Mouse (Mus musculus): ENCODE results near the gene Sf3a2. TPM values are rescaled to one million over a fixed set of nuclear protein-coding genes. Genes with fewer than 3 reads are reported as not detected.

Gene Sf3a2
- polyA plus RNA-seq, 2 experiments: 80.6 to 102 TPM

GRCm38 (mm10) chr10:80829359-80830278, 31.6 kb downstream of the Sf3a2 start:
- DNase-seq (ENCODE audit: low spot score) (no peak), ATAC-seq (ENCODE audit: low FRiP score, low read depth) (no peak)
- WGBS: 77% methylated on average over 1 of the region's 1 CpGs
- H3K4me3 ChIP-seq (replicated peaks; ENCODE audit: low read length): no peak overlapping the region
- H3K9me3 ChIP-seq (ENCODE audit: control insufficient read depth, low read length): no peaks in the 10 kb centered on the region
- H3K4me2 ChIP-seq (replicated peaks; ENCODE audit: low read depth, low read length, severe bottlenecking): no peak overlapping the region
- peaks cover 24% of the 10 kb centered on the region for H3K36me3 ChIP-seq (ENCODE audit: control insufficient read depth, insufficient read depth, low read length)
- H3K27ac ChIP-seq (replicated peaks; ENCODE audit: low read depth, low read length): no peak overlapping the region
- no peak for TF ChIP-seq POLR2A (IDR thresholded peaks at IDR 0.05; ENCODE audit: borderline replicate concordance, extremely low read depth, insufficient read depth, insufficient read length)
- peaks cover 9% of the 10 kb centered on the region for H3K4me1 ChIP-seq (ENCODE audit: control insufficient read depth, insufficient read depth, low read length)
- H3K9ac ChIP-seq (ENCODE audit: low read depth, low read length, severe bottlenecking): no peak overlapping the region
- H3K27me3 ChIP-seq (ENCODE audit: control insufficient read depth, insufficient read depth, low read length): peaks cover 11% of the 10 kb centered on the region

GRCm38 (mm10) chr10:80831136-80831535, 33.1 kb downstream of the Sf3a2 start:
- 5% methylated on average over 9 of the region's 9 CpGs for WGBS
- Histone ChIP-seq H3K27me3 (ENCODE audit: control insufficient read depth, insufficient read depth, low read length) (peaks cover 26% of the 10 kb centered on the region), H3K4me1 (ENCODE audit: control insufficient read depth, insufficient read depth, low read length) (peaks cover 5% of the 10 kb centered on the region), H3K4me2 (replicated peaks; ENCODE audit: low read depth, low read length, severe bottlenecking) (no peak overlapping the region), H3K36me3 (ENCODE audit: control insufficient read depth, insufficient read depth, low read length) (peaks cover 24% of the 10 kb centered on the region), H3K9ac (ENCODE audit: low read depth, low read length, severe bottlenecking) (no peak overlapping the region), H3K27ac (replicated peaks; ENCODE audit: low read depth, low read length) (no peak overlapping the region), H3K4me3 (replicated peaks; ENCODE audit: low read length) (no peak overlapping the region), H3K9me3 (ENCODE audit: control insufficient read depth, low read length) (no peaks in the 10 kb centered on the region)
- no peak for TF ChIP-seq POLR2A (IDR thresholded peaks at IDR 0.05; ENCODE audit: borderline replicate concordance, extremely low read depth, insufficient read depth, insufficient read length)
- peak; percentile 40 for DNase-seq (ENCODE audit: low spot score)
- no peak for ATAC-seq (ENCODE audit: low FRiP score, low read depth)

GRCm38 (mm10) chr10:80832818-80833217, 34.8 kb downstream of the Sf3a2 start:
- no peak for ATAC-seq (ENCODE audit: low FRiP score, low read depth)
- TF ChIP-seq POLR2A (IDR thresholded peaks at IDR 0.05; ENCODE audit: borderline replicate concordance, extremely low read depth, insufficient read depth, insufficient read length): no peak
- peaks cover 37% of the 10 kb centered on the region for H3K27me3 ChIP-seq (ENCODE audit: control insufficient read depth, insufficient read depth, low read length)

GRCm38 (mm10) chr10:80835617-80836016, 37.6 kb downstream of the Sf3a2 start:
- H3K9ac ChIP-seq (ENCODE audit: low read depth, low read length, severe bottlenecking): no peak overlapping the region
- no peak for ATAC-seq (ENCODE audit: low FRiP score, low read depth)
- peaks cover 3% of the 10 kb centered on the region; the same call in 1 of the 2 replicates for H3K36me3 ChIP-seq (ENCODE audit: control insufficient read depth, insufficient read depth, low read length)
- peaks cover 37% of the 10 kb centered on the region for H3K27me3 ChIP-seq (ENCODE audit: control insufficient read depth, insufficient read depth, low read length)
- DNase-seq (ENCODE audit: low spot score): no peak
- no peak overlapping the region for H3K4me2 ChIP-seq (replicated peaks; ENCODE audit: low read depth, low read length, severe bottlenecking)
- no peaks in the 10 kb centered on the region for H3K4me1 ChIP-seq (ENCODE audit: control insufficient read depth, insufficient read depth, low read length)
- no peak overlapping the region for H3K27ac ChIP-seq (replicated peaks; ENCODE audit: low read depth, low read length)
- TF ChIP-seq POLR2A (IDR thresholded peaks at IDR 0.05; ENCODE audit: borderline replicate concordance, extremely low read depth, insufficient read depth, insufficient read length): no peak
- H3K9me3 ChIP-seq (ENCODE audit: control insufficient read depth, low read length): no peaks in the 10 kb centered on the region
- H3K4me3 ChIP-seq (replicated peaks; ENCODE audit: low read length): no peak overlapping the region
- WGBS: 44% methylated on average over 30 of the region's 30 CpGs

More at GRCm38 (mm10) chr10:80832818-80833217, 34.8 kb downstream of the Sf3a2 start:
- no peak overlapping the region for H3K27ac ChIP-seq (replicated peaks; ENCODE audit: low read depth, low read length)
- peaks cover 24% of the 10 kb centered on the region for H3K36me3 ChIP-seq (ENCODE audit: control insufficient read depth, insufficient read depth, low read length)
- no peak for DNase-seq (ENCODE audit: low spot score)
- H3K4me3 ChIP-seq (replicated peaks; ENCODE audit: low read length): no peak overlapping the region
- no peak overlapping the region for H3K4me2 ChIP-seq (replicated peaks; ENCODE audit: low read depth, low read length, severe bottlenecking)
- no peaks in the 10 kb centered on the region for H3K9me3 ChIP-seq (ENCODE audit: control insufficient read depth, low read length)
- peaks cover 2% of the 10 kb centered on the region for H3K4me1 ChIP-seq (ENCODE audit: control insufficient read depth, insufficient read depth, low read length)
- H3K9ac ChIP-seq (ENCODE audit: low read depth, low read length, severe bottlenecking): no peak overlapping the region
- 77% methylated on average over 7 of the region's 7 CpGs for WGBS

GRCm38 (mm10) chr10:80836949-80837379, 39.0 kb downstream of the Sf3a2 start:
- H3K9me3 ChIP-seq (ENCODE audit: control insufficient read depth, low read length): no peaks in the 10 kb centered on the region
- ATAC-seq (ENCODE audit: low FRiP score, low read depth): no peak
- no peak overlapping the region for H3K4me2 ChIP-seq (replicated peaks; ENCODE audit: low read depth, low read length, severe bottlenecking)
- no peak for TF ChIP-seq POLR2A (IDR thresholded peaks at IDR 0.05; ENCODE audit: borderline replicate concordance, extremely low read depth, insufficient read depth, insufficient read length)
- no peak overlapping the region for H3K4me3 ChIP-seq (replicated peaks; ENCODE audit: low read length)
- DNase-seq (ENCODE audit: low spot score): no peak
- no peaks in the 10 kb centered on the region for H3K4me1 ChIP-seq (ENCODE audit: control insufficient read depth, insufficient read depth, low read length)
- no peak overlapping the region for H3K27ac ChIP-seq (replicated peaks; ENCODE audit: low read depth, low read length)
- H3K36me3 ChIP-seq (ENCODE audit: control insufficient read depth, insufficient read depth, low read length): no peaks in the 10 kb centered on the region
- peaks cover 38% of the 10 kb centered on the region for H3K27me3 ChIP-seq (ENCODE audit: control insufficient read depth, insufficient read depth, low read length)
- no peak overlapping the region for H3K9ac ChIP-seq (ENCODE audit: low read depth, low read length, severe bottlenecking)
- WGBS: 42% methylated on average over 7 of the region's 7 CpGs
